Mouse (Mus musculus): Measurements from ENCODE around the gene Msl1. TPM values are rescaled to one million over a fixed set of nuclear protein-coding genes. Genes with fewer than 3 reads are reported as not detected.

Gene Msl1
- polyA plus RNA-seq, 1 experiment = 38.5 TPM

GRCm38 (mm10) chr11:98829091-98829775 lies 33.9 kb downstream of the Msl1 start:
- H3K36me3 ChIP-seq (ENCODE audit: control insufficient read depth, insufficient read depth, low read length) = peaks cover 72% of the 10 kb centered on the region
- no peaks in the 10 kb centered on the region for H3K27me3 ChIP-seq (ENCODE audit: control insufficient read depth, insufficient read depth, low read length)
- no peak overlapping the region for H3K27ac ChIP-seq (ENCODE audit: insufficient read depth, low read depth, low read length)
- 70% methylated on average over 12 of the region's 12 CpGs for WGBS
- TF ChIP-seq CTCF (IDR thresholded peaks at IDR 0.05; ENCODE audit: extremely low read depth, insufficient read length, insufficient replicate concordance, low read depth, low read length) (no peak), POLR2A (IDR thresholded peaks at IDR 0.05; ENCODE audit: low read depth, low read length) (no peak)
- no peak overlapping the region for H3K4me3 ChIP-seq (ENCODE audit: low read depth, low read length)
- no peaks in the 10 kb centered on the region for H3K4me1 ChIP-seq (ENCODE audit: control insufficient read depth, insufficient read depth, insufficient read length, low read length)

DNA sequence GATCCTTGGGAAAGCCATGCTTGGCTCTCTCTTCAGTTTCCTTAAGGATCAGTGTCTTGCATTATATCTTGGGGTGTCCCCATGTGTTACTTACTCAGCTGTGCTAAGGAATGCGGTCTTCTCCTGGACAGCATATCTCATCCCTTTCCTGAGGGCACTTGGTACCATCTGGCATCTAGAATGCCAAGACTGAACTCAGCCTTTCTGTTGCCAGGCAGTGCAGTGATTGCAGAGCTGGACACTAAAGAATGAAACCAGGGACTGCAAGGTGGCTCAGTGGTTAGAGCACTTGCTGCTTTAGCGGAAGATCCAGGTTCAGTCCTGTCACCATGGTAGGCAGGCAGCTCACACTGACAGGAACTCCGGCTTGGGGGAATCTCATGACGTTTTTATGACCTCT lies 34.6 kb downstream of the Msl1 start:
- H3K27ac ChIP-seq (ENCODE audit: insufficient read depth, low read depth, low read length) = no peak overlapping the region
- H3K27me3 ChIP-seq (ENCODE audit: control insufficient read depth, insufficient read depth, low read length) = no peaks in the 10 kb centered on the region
- peaks cover 69% of the 10 kb centered on the region for H3K36me3 ChIP-seq (ENCODE audit: control insufficient read depth, insufficient read depth, low read length)
- no peak overlapping the region for H3K4me3 ChIP-seq (ENCODE audit: low read depth, low read length)
- TF ChIP-seq CTCF (IDR thresholded peaks at IDR 0.05; ENCODE audit: extremely low read depth, insufficient read length, insufficient replicate concordance, low read depth, low read length) (no peak), POLR2A (IDR thresholded peaks at IDR 0.05; ENCODE audit: low read depth, low read length) (no peak)
- 80% methylated on average over 4 of the region's 4 CpGs for WGBS
- no peaks in the 10 kb centered on the region for H3K4me1 ChIP-seq (ENCODE audit: control insufficient read depth, insufficient read depth, insufficient read length, low read length)

GRCm38 (mm10) chr11:98835296-98835695 lies 40.0 kb downstream of the Msl1 start:
- Histone ChIP-seq H3K4me3 (ENCODE audit: low read depth, low read length) (no peak overlapping the region), H3K27me3 (ENCODE audit: control insufficient read depth, insufficient read depth, low read length) (0 out of 2 replicates have a peak, but pooled peaks cover 4% of the 10 kb centered on the region), H3K27ac (ENCODE audit: insufficient read depth, low read depth, low read length) (no peak overlapping the region), H3K4me1 (ENCODE audit: control insufficient read depth, insufficient read depth, insufficient read length, low read length) (peaks cover 20% of the 10 kb centered on the region), H3K36me3 (ENCODE audit: control insufficient read depth, insufficient read depth, low read length) (peaks cover 30% of the 10 kb centered on the region)
- TF ChIP-seq POLR2A (IDR thresholded peaks at IDR 0.05; ENCODE audit: low read depth, low read length) (no peak), CTCF (IDR thresholded peaks at IDR 0.05; ENCODE audit: extremely low read depth, insufficient read length, insufficient replicate concordance, low read depth, low read length) (no peak)
- 57% methylated on average over 5 of the region's 5 CpGs for WGBS

- Histone ChIP-seq H3K4me3 (ENCODE audit: low read depth, low read length) (no peak overlapping the region), H3K27me3 (ENCODE audit: control insufficient read depth, insufficient read depth, low read length) (0 out of 2 replicates have a peak, but pooled peaks cover 4% of the 10 kb centered on the region), H3K4me1 (ENCODE audit: control insufficient read depth, insufficient read depth, insufficient read length, low read length) (peaks cover 20% of the 10 kb centered on the region), H3K36me3 (ENCODE audit: control insufficient read depth, insufficient read depth, low read length) (peaks cover 30% of the 10 kb centered on the region), H3K27ac (ENCODE audit: insufficient read depth, low read depth, low read length) (peak overlapping the region; percentile 10; the same call in 1 of the 2 replicates)
- 24% methylated on average over 3 of the region's 3 CpGs for WGBS
- TF ChIP-seq CTCF (IDR thresholded peaks at IDR 0.05; ENCODE audit: extremely low read depth, insufficient read length, insufficient replicate concordance, low read depth, low read length) = no peak
- no peak for TF ChIP-seq POLR2A (IDR thresholded peaks at IDR 0.05; ENCODE audit: low read depth, low read length)
These were observed 40.4 kb downstream of the Msl1 start for GRCm38 (mm10) chr11:98835725-98836124.

DNA sequence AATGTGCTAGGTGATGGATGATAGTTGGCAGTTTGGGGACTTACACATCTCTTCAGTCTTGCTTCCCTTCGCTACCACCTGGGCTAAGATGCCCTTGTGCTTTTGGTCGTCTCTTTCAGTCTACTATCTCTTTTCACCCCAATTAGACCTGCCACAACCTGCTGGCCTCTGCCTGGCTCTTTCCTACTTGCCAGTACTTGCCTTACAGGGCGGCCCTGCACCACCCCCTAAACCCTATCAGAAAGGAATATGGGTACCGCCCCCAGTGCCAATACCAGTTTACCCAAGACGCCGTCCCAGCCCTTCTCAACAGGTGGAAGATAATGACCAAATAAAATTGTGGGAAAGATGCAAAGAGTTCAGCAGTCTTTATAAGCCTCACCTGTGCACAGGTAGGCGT lies 40.8 kb downstream of the Msl1 start:
- TF ChIP-seq CTCF (IDR thresholded peaks at IDR 0.05; ENCODE audit: extremely low read depth, insufficient read length, insufficient replicate concordance, low read depth, low read length) (no peak), POLR2A (IDR thresholded peaks at IDR 0.05; ENCODE audit: low read depth, low read length) (no peak)
- Histone ChIP-seq H3K36me3 (ENCODE audit: control insufficient read depth, insufficient read depth, low read length) (peaks cover 28% of the 10 kb centered on the region), H3K27me3 (ENCODE audit: control insufficient read depth, insufficient read depth, low read length) (0 out of 2 replicates have a peak, but pooled peaks cover 4% of the 10 kb centered on the region), H3K4me1 (ENCODE audit: control insufficient read depth, insufficient read depth, insufficient read length, low read length) (peaks cover 20% of the 10 kb centered on the region), H3K4me3 (ENCODE audit: low read depth, low read length) (peak overlapping the region; percentile 99), H3K27ac (ENCODE audit: insufficient read depth, low read depth, low read length) (peak overlapping the region; percentile 10; the same call in 1 of the 2 replicates)
- WGBS = 18% methylated on average over 7 of the region's 7 CpGs

GRCm38 (mm10) chr11:98836651-98837141 lies 41.4 kb downstream of the Msl1 start, which contains the start of gene Rapgefl1:
Gene Rapgefl1 (plus strand): TSS chr11:98836785.
- Histone ChIP-seq H3K36me3 (ENCODE audit: control insufficient read depth, insufficient read depth, low read length) (peaks cover 23% of the 10 kb centered on the region), H3K27ac (ENCODE audit: insufficient read depth, low read depth, low read length) (peak within 1 kb of the TSS; percentile 65), H3K27me3 (ENCODE audit: control insufficient read depth, insufficient read depth, low read length) (0 out of 2 replicates have a peak, but pooled peaks cover 4% of the 10 kb centered on the region), H3K4me1 (ENCODE audit: control insufficient read depth, insufficient read depth, insufficient read length, low read length) (peaks cover 20% of the 10 kb centered on the region), H3K4me3 (ENCODE audit: low read depth, low read length) (peak within 1 kb of the TSS; percentile 99)
- under 1% methylated on average over 45 of the region's 48 CpGs for WGBS
- TF ChIP-seq CTCF (IDR thresholded peaks at IDR 0.05; ENCODE audit: extremely low read depth, insufficient read length, insufficient replicate concordance, low read depth, low read length) (no peak), POLR2A (IDR thresholded peaks at IDR 0.05; ENCODE audit: low read depth, low read length) (peak; percentile 67)

DNA sequence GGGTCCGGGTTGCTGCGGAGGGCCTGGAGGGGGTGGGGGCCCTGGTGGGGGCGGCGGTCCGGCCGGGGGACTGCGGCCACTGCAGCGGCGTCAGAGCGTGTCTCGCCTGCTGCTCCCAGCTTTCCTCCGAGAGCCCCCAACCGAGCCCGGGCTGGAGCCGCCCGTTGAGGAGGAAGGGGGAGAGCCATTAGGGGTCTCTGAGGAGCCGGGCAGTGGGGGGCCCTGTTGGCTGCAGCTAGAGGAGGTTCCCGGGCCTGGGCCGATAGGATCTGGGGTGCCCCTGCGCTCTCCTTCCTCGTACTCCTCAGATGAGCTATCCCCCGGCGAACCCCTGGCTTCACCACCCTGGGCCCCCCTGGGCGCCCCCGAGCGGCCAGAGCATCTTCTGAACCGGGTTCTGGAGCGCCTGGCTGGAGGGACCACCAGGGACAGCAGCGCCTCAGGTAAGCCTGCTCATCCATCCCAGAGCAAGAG lies 42.0 kb downstream of the Msl1 start:
- Histone ChIP-seq H3K27ac (ENCODE audit: insufficient read depth, low read depth, low read length) (no peak overlapping the region), H3K27me3 (ENCODE audit: control insufficient read depth, insufficient read depth, low read length) (0 out of 2 replicates have a peak, but pooled peaks cover 4% of the 10 kb centered on the region), H3K4me1 (ENCODE audit: control insufficient read depth, insufficient read depth, insufficient read length, low read length) (peaks cover 20% of the 10 kb centered on the region), H3K36me3 (ENCODE audit: control insufficient read depth, insufficient read depth, low read length) (peaks cover 17% of the 10 kb centered on the region), H3K4me3 (ENCODE audit: low read depth, low read length) (peak overlapping the region; percentile 99)
- whole genome bisulfite sequencing = 7% methylated on average over 29 of the region's 29 CpGs
- TF ChIP-seq POLR2A (IDR thresholded peaks at IDR 0.05; ENCODE audit: low read depth, low read length) (no peak), CTCF (IDR thresholded peaks at IDR 0.05; ENCODE audit: extremely low read depth, insufficient read length, insufficient replicate concordance, low read depth, low read length) (no peak)
